Mouse (Mus musculus) bone marrow macrophage, adult 2 months (primary cell): ENCODE data around the gene Nsmf.

Source experiments
- CTCF ChIP-seq: IDR thresholded peaks from 2 replicates; pipeline ENCODE4 v1.5.1; 2012; ENCODE audit warnings: low read depth, mild to moderate bottlenecking, low read length, moderate library complexity
- POLR2A ChIP-seq: IDR thresholded peaks from 2 replicates; pipeline ENCODE4 v1.6.1; 2012; ENCODE audit warnings: mild to moderate bottlenecking, low read depth, low read length, borderline replicate concordance

GRCm38 (mm10) chr2:25094785-25095108 is 40.6 kb downstream of the Nsmf start:
- no peak for TF ChIP-seq POLR2A
- no peak for TF ChIP-seq CTCF
